21 mouse cellular contexts compared by ENCODE assay signal in genomic region chr11:79612046-79612600, GRCm38 (mm10). TPM values are rescaled to one million over a fixed set of nuclear protein-coding genes. Genes with fewer than 3 reads are reported as not detected.
A peak's percentile ranks its signal among the peaks of the same experiment; 100 is the strongest.
DNase-seq lines count a peak whose midpoint lies in the region; ATAC-seq and TF ChIP-seq lines count a peak whose summit lies in the region.
"Had no signal": no experiment of that assay in that cellular context is flagged by ENCODE, and none has a peak within 500 bp of the region (broad histone marks: within the 10 kb centered on the region; RNA-seq: fewer than 3 reads in every experiment).

No protein-coding gene starts in this region.

- no peaks in the 10 kb centered on the region for H3K9me3 ChIP-seq in midbrain, embryonic 10.5 days (replicated peaks)
- no peaks in the 10 kb centered on the region for H3K9me3 ChIP-seq in midbrain, postnatal 0 days (ENCODE audit: low read length)
- H3K9me3 ChIP-seq: embryonic facial prominence, embryonic 15.5 days; forebrain, embryonic 13.5 days; heart, embryonic 15.5 days; liver, embryonic 13.5 days had no signal

- H3K9ac ChIP-seq in midbrain, postnatal 0 days (replicated peaks; ENCODE audit: low read length, poor library complexity, severe bottlenecking), result no peak overlapping the region
- H3K9ac ChIP-seq: embryonic facial prominence, embryonic 15.5 days; forebrain, embryonic 13.5 days; heart, embryonic 15.5 days; liver, embryonic 13.5 days had no signal

- ATAC-seq in midbrain, postnatal 0 days (ENCODE audit: low FRiP score), result no peak
- ATAC-seq in megakaryocyte progenitor cell, adult 5-6 weeks (replicated peaks; ENCODE audit: poor library complexity), result no peak
- ATAC-seq: forebrain, embryonic 13.5 days; hindbrain, embryonic 16.5 days had no signal

- no peaks in the 10 kb centered on the region for H3K36me3 ChIP-seq in midbrain, embryonic 10.5 days
- H3K36me3 ChIP-seq in midbrain, postnatal 0 days (ENCODE audit: insufficient read depth, low read length), result no peaks in the 10 kb centered on the region
- H3K36me3 ChIP-seq: embryonic facial prominence, embryonic 15.5 days; heart, embryonic 15.5 days; liver, embryonic 13.5 days had no signal

- no peak for TF ChIP-seq CTCF in midbrain, postnatal 0 days (IDR thresholded peaks at IDR 0.05)
- no peak for TF ChIP-seq CTCF in lung, adult 2 months (IDR thresholded peaks at IDR 0.05; ENCODE audit: insufficient read depth, low read length)

- no peaks in the 10 kb centered on the region; the same call in 1 of the 2 replicates for H3K27me3 ChIP-seq in midbrain, embryonic 10.5 days (ENCODE audit: low read depth, poor library complexity, severe bottlenecking)
- H3K27me3 ChIP-seq in midbrain, postnatal 0 days (ENCODE audit: insufficient read depth, low read length), result no peaks in the 10 kb centered on the region
- H3K27me3 ChIP-seq: embryonic facial prominence, embryonic 15.5 days; forebrain, embryonic 13.5 days; Patski had no signal

- peak overlapping the region; percentile 84 for H3K27ac ChIP-seq in midbrain, embryonic 10.5 days (replicated peaks)
- H3K27ac ChIP-seq in midbrain, postnatal 0 days (ENCODE audit: low read depth, low read length), result no peak overlapping the region
- H3K27ac ChIP-seq: embryonic facial prominence, embryonic 15.5 days; heart, embryonic 15.5 days; liver, embryonic 13.5 days had no signal

- H3K4me2 ChIP-seq in midbrain, postnatal 0 days (ENCODE audit: low read depth, low read length, poor library complexity, severe bottlenecking), result no peak overlapping the region
- H3K4me2 ChIP-seq: embryonic facial prominence, embryonic 15.5 days; forebrain, embryonic 13.5 days; liver, embryonic 13.5 days had no signal

- no peak overlapping the region for H3K4me3 ChIP-seq in midbrain, embryonic 10.5 days
- no peak overlapping the region for H3K4me3 ChIP-seq in midbrain, postnatal 0 days (ENCODE audit: low read depth, low read length)
- H3K4me3 ChIP-seq in lung, adult 2 months (replicated peaks; ENCODE audit: extremely low read depth, low read depth, low read length), result no peak overlapping the region
- H3K4me3 ChIP-seq: embryonic facial prominence, embryonic 15.5 days; forebrain, embryonic 13.5 days; heart, embryonic 15.5 days; liver, embryonic 13.5 days had no signal

- no peak for TF ChIP-seq POLR2A in lung, adult 2 months (IDR thresholded peaks at IDR 0.05; ENCODE audit: borderline replicate concordance, extremely low read depth, low read depth, low read length)

- DNase-seq in midbrain, embryonic 10.5 days (ENCODE audit: low spot score), result no peak
- DNase-seq in midbrain, postnatal 0 days (ENCODE audit: low spot score), result no peak
- DNase-seq in ES-CJ7 (ENCODE audit: low read depth, low spot score), result peak; percentile 42
- peak; percentile 71 for DNase-seq in induced T-regulatory cell, adult 2 months (ENCODE audit: low read depth)
- peak; percentile 82 for DNase-seq in thymus, postnatal 25 days
- no peak for DNase-seq in lung, adult 2 months
- DNase-seq: adrenal gland, adult 2 months; cerebellum, adult 11 months; heart, adult 18-20 months; kidney, adult 18-20 months; kidney, postnatal 25 days; left cerebral cortex, postnatal 4 days; liver, embryonic 13.5 days; lung, postnatal 10 days; right cerebral cortex, postnatal 14 days had no signal

- peaks cover 95% of the 10 kb centered on the region for H3K4me1 ChIP-seq in midbrain, embryonic 10.5 days
- H3K4me1 ChIP-seq in midbrain, postnatal 0 days (ENCODE audit: insufficient read depth, low read length), result peaks cover 13% of the 10 kb centered on the region; the same call in 1 of the 2 replicates
- no peaks in the 10 kb centered on the region for H3K4me1 ChIP-seq in lung, adult 2 months (ENCODE audit: control insufficient read depth, insufficient read depth, low read length)

- 13% methylated on average over 1 of the region's 1 CpGs for WGBS in midbrain, embryonic 10.5 days
- 15% methylated on average over 1 of the region's 1 CpGs for WGBS in midbrain, postnatal 0 days
- 9% methylated on average over 1 of the region's 1 CpGs for WGBS in lung, adult 2 months

RNA-seq across cellular contexts. Expression of gene Rab11fip4, which starts 21.1 kb away (rescaled TPM):
- 18.6 and 23.4 TPM in 2 replicates for polyA plus RNA-seq in midbrain, embryonic 10.5 days (2016; fragmentation: Nextera tagmentation; extraction: Ambion mirVana)
- 68.1 and 68.3 TPM in 2 replicates for total RNA-seq in midbrain, postnatal 0 days (2014; rRNA removed)
- 19.0 and 19.9 TPM in 2 replicates for polyA plus RNA-seq in midbrain, postnatal 0 days (2015; fragmentation: Nextera tagmentation; extraction: Ambion mirVana)
- total RNA-seq in megakaryocyte progenitor cell, adult 5-6 weeks (2015), result 0.85 and 2.0 TPM in 2 replicates
- total RNA-seq in megakaryocyte progenitor cell, adult 5-6 weeks (2017), result 3.2 and 3.7 TPM in 2 replicates
- 6.9 and 7.3 TPM in 2 replicates for polyA plus RNA-seq in lung, adult 2 months (2012; rRNA removed)

Comparison
In these comparisons a context has a peak if more than half of its experiments do, and no peak if none do; other contexts are left out.
1. DNase-seq: peak in ES-CJ7 (single experiment), induced T-regulatory cell, adult 2 months (single experiment) and thymus, postnatal 25 days (single experiment); none in midbrain, embryonic 10.5 days (single experiment), midbrain, postnatal 0 days (single experiment) and lung, adult 2 months (single experiment).